Mouse (Mus musculus) hindbrain, embryonic 11.5 days (tissue): ENCODE measurements around the gene C5ar2. TPM values are rescaled to one million over a fixed set of nuclear protein-coding genes. Genes with fewer than 3 reads are reported as not detected.
"Not testable (repeated sequence)": the region's sequence is repeated elsewhere in the genome, so short reads cannot be mapped to it uniquely, and the experiment has no call there.

ENCODE experiments used
- ATAC-seq: fragments of 200-750 bp; cut with Nextera tagmentation; 2 replicates; pipeline ENCODE4 v1.8.0; 2017; ENCODE audit warnings: mild to moderate bottlenecking, moderate TSS enrichment, moderate library complexity; ENCODE audit not compliant: low FRiP score
- DNase-seq: peaks from one replicate; pipeline ENCODE4 v3.0.0-alpha.2; 2015; ENCODE audit warnings: low spot score
- H3K27ac ChIP-seq: fragments of 300-500 bp; sonication (generic); 2 replicates; pipeline ENCODE4 v1.5.1; 2014; ENCODE audit warnings: mild to moderate bottlenecking, low read depth, low read length
- H3K27me3 ChIP-seq: fragments of 300-500 bp; sonication (generic); 2 replicates; pipeline ENCODE4 v1.6.1; 2014; ENCODE audit warnings: mild to moderate bottlenecking, low read length, moderate library complexity, mixed read lengths; ENCODE audit not compliant: control insufficient read depth, insufficient read depth
- H3K36me3 ChIP-seq: fragments of 300-500 bp; sonication (generic); 2 replicates; pipeline ENCODE4 v1.6.1; 2014; ENCODE audit warnings: mild to moderate bottlenecking, low read length, moderate library complexity, mixed read lengths; ENCODE audit not compliant: control insufficient read depth, insufficient read depth
- H3K4me1 ChIP-seq: fragments of 300-500 bp; sonication (generic); replicated peaks from 2 replicates; pipeline ENCODE4 v1.6.1; 2014; ENCODE audit warnings: low read length, mixed read lengths; ENCODE audit not compliant: control insufficient read depth, insufficient read depth
- H3K4me2 ChIP-seq: fragments of 300-500 bp; sonication (generic); replicated peaks from 2 replicates; pipeline ENCODE4 v1.6.1; 2014; ENCODE audit warnings: mild to moderate bottlenecking, low read depth, low read length
- H3K4me3 ChIP-seq: fragments of 300-500 bp; sonication (generic); 2 replicates; pipeline ENCODE4 v1.5.1; 2014; ENCODE audit warnings: low read depth, low read length
- H3K9ac ChIP-seq: fragments of 300-500 bp; sonication (generic); 2 replicates; pipeline ENCODE4 v1.6.1; 2014; ENCODE audit warnings: low read depth, low read length
- H3K9me3 ChIP-seq: fragments of 300-500 bp; sonication (generic); 2 replicates; pipeline ENCODE4 v1.6.1; 2016; ENCODE audit warnings: low read length; ENCODE audit not compliant: control insufficient read depth
- WGBS: fragments of 180-500 bp; shearing (Covaris S2); extraction: QIAGEN DNeasy Blood & Tissue Kit; methylation state at CpG from one replicate; pipeline ENCODE4 v1.1.7; 2014; 5-methylcytosine and 5-hydroxymethylcytosine counted together
- polyA plus RNA-seq: library from polyadenylated mRNA; unstranded; fragments of >200 nt; fragmentation: Nextera tagmentation; extraction: Ambion mirVana; gene quantifications from 2 replicates; pipeline ENCODE4 v1.2.1, GENCODE M21; 2014

C5ar2 gene
- polyA plus RNA-seq, 1 experiment from 2014 or later = 0.11 TPM

DNA sequence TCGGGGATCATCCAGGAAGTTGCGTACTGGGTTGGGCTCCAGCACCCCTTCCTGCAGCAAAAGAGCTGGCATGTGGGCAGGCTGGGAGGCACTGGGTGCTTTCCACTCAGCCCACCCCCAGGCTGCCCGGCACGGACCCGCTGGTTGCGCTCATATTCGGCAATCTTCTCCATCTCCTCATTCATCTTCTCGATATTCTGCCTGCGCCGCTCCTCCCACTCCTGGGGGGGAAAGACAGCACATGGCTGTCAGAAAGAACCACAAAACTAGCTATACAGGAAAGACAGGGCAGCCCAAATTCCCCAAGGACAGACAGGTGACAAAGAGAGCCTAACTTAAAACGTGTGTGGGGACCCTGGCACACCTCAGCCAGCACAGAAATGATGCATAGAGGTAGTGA, 36.8 kb upstream of the C5ar2 start:
- no peaks in the 10 kb centered on the region; the same call in 1 of the 2 replicates for H3K4me1 ChIP-seq
- no peaks in the 10 kb centered on the region for H3K9me3 ChIP-seq
- H3K36me3 ChIP-seq = peaks cover 4% of the 10 kb centered on the region; the same call in 1 of the 2 replicates
- no peak for ATAC-seq
- H3K4me2 ChIP-seq = no peak overlapping the region
- WGBS = 93% methylated on average over 11 of the region's 11 CpGs
- H3K27ac ChIP-seq = no peak overlapping the region
- DNase-seq = no peak
- H3K9ac ChIP-seq = no peak overlapping the region
- H3K4me3 ChIP-seq = no peak overlapping the region
- H3K27me3 ChIP-seq = no peaks in the 10 kb centered on the region

DNA sequence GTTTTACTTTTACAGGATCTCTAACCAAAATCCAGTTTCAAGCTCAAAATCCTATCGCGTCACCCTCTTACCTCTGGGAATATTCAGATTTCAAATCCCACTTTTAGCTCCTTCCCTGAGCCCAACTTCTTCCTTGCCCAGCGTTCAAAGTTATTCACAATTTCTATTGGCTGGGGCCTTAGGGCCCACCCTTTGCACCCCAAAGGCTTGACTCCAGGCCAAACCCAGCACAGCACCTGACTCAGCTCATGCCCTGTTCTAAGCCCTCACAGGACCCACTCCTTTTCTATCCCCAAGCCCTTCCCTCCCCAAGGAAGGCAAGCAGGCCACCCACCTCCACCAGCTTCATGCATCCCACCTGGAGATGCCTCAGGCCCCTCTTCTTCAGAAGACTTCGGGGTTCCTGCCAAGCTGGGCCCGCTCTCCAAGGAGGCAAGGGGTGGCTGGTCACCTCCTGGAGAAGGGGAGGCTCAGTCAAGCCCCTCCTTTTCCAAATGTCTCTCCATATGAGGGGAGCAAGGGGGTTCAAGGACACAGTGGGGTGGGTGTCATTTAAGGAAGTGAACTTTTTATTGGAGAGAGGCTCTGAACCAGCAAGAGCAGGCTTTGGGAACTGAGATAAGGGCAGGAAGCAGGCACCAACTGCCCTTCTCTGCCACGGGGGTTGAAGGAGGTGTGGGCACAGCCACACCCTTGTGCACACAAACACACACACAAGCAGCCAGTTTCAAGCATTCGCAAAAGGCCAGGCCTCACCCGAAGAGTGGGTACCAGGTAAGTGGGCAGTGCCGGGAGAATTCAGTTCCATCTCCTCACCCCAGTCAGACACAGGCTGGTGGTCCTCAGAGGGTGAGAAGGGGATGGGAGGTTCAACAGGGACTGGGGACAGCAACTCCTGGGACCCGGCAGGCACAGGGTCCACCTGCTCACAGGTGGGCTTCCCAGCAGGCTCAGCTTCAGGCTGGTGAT, 31.3 kb upstream of the C5ar2 start:
- 88% methylated on average over 10 of the region's 10 CpGs for WGBS
- H3K4me1 ChIP-seq = peaks cover 11% of the 10 kb centered on the region; the same call in 1 of the 2 replicates
- DNase-seq (no peak), ATAC-seq (no peak)
- no peaks in the 10 kb centered on the region for H3K9me3 ChIP-seq
- no peaks in the 10 kb centered on the region; the same call in 1 of the 2 replicates for H3K36me3 ChIP-seq
- no peak overlapping the region for H3K4me2 ChIP-seq
- H3K27me3 ChIP-seq = no peaks in the 10 kb centered on the region
- H3K27ac ChIP-seq = no peak overlapping the region
- H3K9ac ChIP-seq = no peak overlapping the region
- H3K4me3 ChIP-seq = no peak overlapping the region

DNA sequence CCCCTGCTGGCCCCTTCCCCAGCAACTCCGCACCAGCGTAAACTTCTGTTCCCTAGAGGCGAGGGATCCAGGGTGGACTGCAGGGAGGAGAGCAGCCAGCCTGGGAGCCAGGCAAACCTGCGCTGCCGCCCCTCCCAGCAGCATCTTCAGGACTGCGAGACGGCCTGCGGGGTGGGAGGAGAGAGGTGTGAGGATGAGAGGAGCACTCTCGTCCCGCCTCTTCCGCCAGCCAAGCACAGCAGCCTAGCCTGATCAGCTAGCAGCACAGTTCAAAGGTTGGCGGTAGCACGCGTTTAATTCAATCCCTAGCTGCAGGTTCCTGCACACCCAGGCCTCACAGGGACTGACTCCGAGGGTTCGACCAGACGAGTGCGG, 29.8 kb upstream of the C5ar2 start:
- peak overlapping the region; percentile 87 for H3K27ac ChIP-seq
- H3K9me3 ChIP-seq = no peaks in the 10 kb centered on the region
- DNase-seq (peak; percentile 78), ATAC-seq (peak; percentile 73)
- H3K9ac ChIP-seq = peak overlapping the region; percentile 59
- H3K4me2 ChIP-seq = peak overlapping the region; percentile 96
- no peaks in the 10 kb centered on the region; the same call in 1 of the 2 replicates for H3K36me3 ChIP-seq
- under 1% methylated on average over 18 of the region's 18 CpGs for WGBS
- H3K4me1 ChIP-seq = peaks cover 11% of the 10 kb centered on the region; the same call in 1 of the 2 replicates
- H3K4me3 ChIP-seq = peak overlapping the region; percentile 79
- H3K27me3 ChIP-seq = no peaks in the 10 kb centered on the region

DNA sequence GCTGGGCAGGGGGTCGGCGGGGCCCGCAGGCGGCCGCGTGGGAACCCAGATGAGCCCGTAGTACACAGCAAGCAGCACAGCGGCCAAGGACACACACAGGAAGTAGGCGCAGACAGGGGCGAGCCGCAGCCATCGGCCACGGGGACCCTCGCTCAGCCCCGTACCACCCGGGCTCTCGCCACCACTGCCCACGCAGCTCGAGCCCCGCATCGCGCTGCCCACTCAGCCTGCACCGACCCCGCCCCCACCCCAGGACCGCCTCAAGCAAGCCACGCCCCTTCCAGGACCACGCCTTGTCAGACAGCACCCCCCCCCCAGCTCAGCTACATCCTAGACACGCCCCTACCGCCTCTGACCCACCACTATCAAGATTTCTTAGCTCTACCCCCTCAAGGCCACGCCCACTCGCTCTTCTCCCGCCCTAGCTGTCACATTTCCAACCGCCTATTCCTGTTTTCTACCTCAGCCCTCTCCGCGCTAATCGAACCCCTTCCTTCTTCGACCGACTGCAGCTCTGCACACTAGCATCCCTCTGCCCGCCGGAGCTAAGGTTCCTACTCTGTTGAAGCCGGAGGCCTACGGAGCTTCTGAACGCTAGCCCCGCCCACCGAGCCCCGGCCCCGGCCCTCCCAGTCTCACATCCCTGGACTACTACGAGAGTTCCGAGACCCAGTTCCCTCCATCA, 29.3 kb upstream of the C5ar2 start, which contains the start of gene Inafm1:
Gene Inafm1 (minus strand): TSS at position 537 of the 685 bp plus-strand sequence.
- Histone ChIP-seq H3K27ac (peak within 1 kb of the TSS; percentile 87), H3K9me3 (no peaks in the 10 kb centered on the region), H3K27me3 (no peaks in the 10 kb centered on the region), H3K4me2 (peak within 1 kb of the TSS; percentile 96), H3K36me3 (no peaks in the 10 kb centered on the region; the same call in 1 of the 2 replicates), H3K4me1 (peaks cover 11% of the 10 kb centered on the region; the same call in 1 of the 2 replicates), H3K9ac (peak within 1 kb of the TSS; percentile 75), H3K4me3 (peak within 1 kb of the TSS; percentile 79)
- under 1% methylated on average over 35 of the region's 49 CpGs for WGBS
- DNase-seq (peak; percentile 94), ATAC-seq (peak; percentile 90)

DNA sequence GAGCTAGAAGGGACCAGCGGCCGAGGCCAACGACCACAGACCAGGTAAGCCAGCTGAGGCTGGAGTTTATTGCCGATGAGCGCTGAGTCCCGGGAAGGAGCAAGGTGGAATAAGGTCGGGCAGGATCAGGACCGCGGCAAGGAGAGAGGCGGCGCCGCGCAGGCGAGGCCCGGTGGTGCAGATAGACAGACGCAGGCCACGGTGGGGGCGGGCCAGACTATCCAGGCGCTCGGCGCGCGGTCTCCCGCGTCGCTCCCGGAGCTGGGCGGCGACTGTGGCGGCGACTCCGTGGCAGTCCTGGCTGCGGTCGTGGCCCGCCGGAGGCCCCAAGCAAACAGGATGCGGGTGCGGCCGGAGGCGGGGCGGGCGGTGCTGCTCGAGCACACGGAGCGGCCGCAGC, 28.7 kb upstream of the C5ar2 start:
- peaks cover 11% of the 10 kb centered on the region; the same call in 1 of the 2 replicates for H3K4me1 ChIP-seq
- H3K4me3 ChIP-seq = peak overlapping the region; percentile 79
- H3K27ac ChIP-seq = peak overlapping the region; percentile 87
- ATAC-seq (peak; percentile 76), DNase-seq (peak; percentile 75)
- no peaks in the 10 kb centered on the region for H3K36me3 ChIP-seq
- H3K9me3 ChIP-seq = no peaks in the 10 kb centered on the region
- H3K9ac ChIP-seq = peak overlapping the region; percentile 75
- H3K27me3 ChIP-seq = no peaks in the 10 kb centered on the region
- H3K4me2 ChIP-seq = peak overlapping the region; percentile 96
- WGBS = under 1% methylated on average over 43 of the region's 46 CpGs

DNA sequence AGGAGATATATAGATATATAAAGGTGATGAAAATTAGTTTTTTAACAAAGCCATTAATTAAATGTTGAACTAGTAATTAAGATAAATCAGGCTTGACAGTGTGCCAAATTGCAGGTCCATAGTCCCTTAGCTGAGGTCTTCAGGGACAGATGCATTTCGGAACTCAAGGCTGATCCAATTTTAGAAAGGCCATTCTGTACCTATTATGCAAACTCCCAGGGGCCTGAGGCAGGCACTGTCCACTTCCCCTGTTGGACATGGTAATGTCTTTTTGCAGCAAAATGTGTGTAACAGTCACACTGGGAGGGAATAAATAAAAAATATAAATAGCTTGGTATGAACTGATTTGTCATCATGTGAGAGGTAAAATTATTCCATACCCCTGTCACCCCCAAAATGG, 27.2 kb upstream of the C5ar2 start:
- no peaks in the 10 kb centered on the region for H3K36me3 ChIP-seq
- peaks cover 11% of the 10 kb centered on the region; the same call in 1 of the 2 replicates for H3K4me1 ChIP-seq
- H3K27ac ChIP-seq = no peak overlapping the region
- DNase-seq = no peak
- H3K9ac ChIP-seq = no peak overlapping the region
- H3K4me2 ChIP-seq = no peak overlapping the region
- no peaks in the 10 kb centered on the region for H3K9me3 ChIP-seq
- no peak overlapping the region for H3K4me3 ChIP-seq
- WGBS = 54% methylated on average over 1 of the region's 1 CpGs
- no peak for ATAC-seq
- no peaks in the 10 kb centered on the region for H3K27me3 ChIP-seq

DNA sequence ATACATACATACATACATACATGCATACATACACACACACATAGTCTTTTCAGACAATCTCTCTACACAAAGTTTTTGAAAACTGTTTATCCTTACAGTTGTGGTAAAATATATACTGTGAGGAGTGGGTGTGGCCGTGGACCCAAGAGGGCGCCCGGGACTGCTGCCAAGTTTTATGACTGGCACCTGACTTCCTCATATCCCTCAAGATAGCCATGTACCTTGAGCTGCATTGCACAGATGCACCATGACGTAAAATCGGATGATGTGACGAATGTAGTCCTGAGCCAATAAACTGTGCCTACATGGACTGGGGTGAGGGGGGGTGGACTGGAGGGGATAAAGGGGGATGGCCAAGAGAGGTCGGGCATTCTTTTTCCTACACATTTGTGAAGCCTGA, 22.6 kb upstream of the C5ar2 start:
- DNase-seq, H3K4me2 ChIP-seq, H3K4me1 ChIP-seq, H3K27me3 ChIP-seq, H3K4me3 ChIP-seq, ATAC-seq, H3K36me3 ChIP-seq, H3K9ac ChIP-seq, H3K9me3 ChIP-seq, H3K27ac ChIP-seq: not testable (repeated sequence)
- WGBS = 85% methylated on average over 7 of the region's 7 CpGs

DNA sequence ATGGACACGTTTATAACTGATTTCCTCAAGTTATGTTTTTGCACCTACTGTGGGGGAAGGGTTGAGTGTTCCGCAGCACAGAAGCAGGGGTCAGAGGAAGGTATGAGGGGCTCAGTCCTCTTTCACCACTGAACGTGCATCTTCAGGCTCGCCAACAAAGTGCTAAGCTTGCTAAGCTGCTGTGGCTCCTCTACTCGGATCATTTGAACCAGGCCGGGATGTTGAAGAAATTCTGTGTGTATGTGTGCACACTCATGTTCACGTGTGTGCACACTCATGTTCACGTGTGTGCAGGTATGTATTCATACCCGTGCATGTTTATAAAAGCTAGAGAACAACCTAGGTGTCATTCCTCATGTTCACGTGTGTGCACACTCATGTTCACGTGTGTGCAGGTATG, 21.9 kb upstream of the C5ar2 start:
- Histone ChIP-seq H3K4me3 (no peak overlapping the region), H3K27me3 (no peaks in the 10 kb centered on the region), H3K4me1 (no peaks in the 10 kb centered on the region), H3K4me2 (no peak overlapping the region), H3K36me3 (no peaks in the 10 kb centered on the region), H3K9me3 (no peaks in the 10 kb centered on the region), H3K27ac (no peak overlapping the region), H3K9ac (no peak overlapping the region)
- no peak for DNase-seq
- WGBS = 90% methylated on average over 11 of the region's 11 CpGs
- no peak for ATAC-seq
